Mouse (Mus musculus) CD4-positive, CD25-positive, alpha-beta regulatory T cell, adult 9 weeks (primary cell): Measurements from ENCODE around the gene Camta1. TPM values are rescaled to one million over a fixed set of nuclear protein-coding genes. Genes with fewer than 3 reads are reported as not detected.

Experiments used
- polyA plus RNA-seq: library from polyadenylated mRNA; unstranded; fragments of 100-300 nt; shearing (Covaris generic); gene quantifications from one replicate; pipeline ENCODE4 v1.2.1, GENCODE M21; 2017

Camta1 gene
- polyA plus RNA-seq = 23.4 TPM

DNA sequence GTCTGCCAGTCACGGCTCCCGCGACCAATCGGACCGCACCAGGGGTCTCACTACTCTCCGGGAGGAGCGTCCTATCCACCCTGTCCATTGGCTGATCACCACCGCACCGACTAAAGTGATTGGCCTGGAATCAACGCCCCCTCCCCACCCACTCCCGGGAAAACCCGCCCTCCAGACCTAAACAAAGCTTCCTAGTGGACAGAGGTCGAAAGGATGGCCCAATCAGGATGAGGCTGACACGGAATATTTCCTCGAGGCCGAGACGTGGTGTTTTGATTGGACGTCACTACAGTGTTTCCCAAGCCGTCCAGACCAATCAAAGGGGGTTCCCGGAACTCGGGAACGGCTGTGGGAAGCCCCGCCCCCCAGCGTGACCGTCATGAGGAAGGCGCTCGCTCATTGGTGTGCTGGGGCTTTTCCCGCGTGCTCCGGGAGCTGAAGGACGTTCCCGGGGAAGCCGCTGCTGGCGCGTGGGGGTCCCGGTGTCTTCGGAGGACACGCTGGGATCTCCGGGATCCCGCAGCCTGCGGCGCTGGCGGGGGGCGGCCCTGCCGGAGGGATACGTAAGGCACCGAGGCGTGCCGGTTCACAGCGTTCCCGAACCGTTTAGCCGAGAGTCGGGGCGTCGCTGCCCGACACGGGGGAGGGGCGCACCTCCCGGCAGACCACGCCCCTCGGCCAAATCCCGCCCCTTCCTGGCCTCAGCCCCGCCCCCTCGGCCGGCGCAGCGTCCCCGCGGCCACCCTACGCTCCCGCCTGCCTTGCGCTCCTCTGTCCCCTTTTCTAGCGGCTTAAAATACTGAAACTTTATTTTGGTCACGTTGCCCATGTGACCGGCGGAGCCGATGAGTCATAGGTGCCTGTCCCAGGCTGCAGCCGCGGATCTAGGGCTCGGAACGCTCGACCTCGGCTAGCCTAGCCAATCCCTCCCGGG lies at the start of gene Camta1:
TSS of gene Camta1 (minus strand) at position 71 of the 934 bp plus-strand sequence.

DNA sequence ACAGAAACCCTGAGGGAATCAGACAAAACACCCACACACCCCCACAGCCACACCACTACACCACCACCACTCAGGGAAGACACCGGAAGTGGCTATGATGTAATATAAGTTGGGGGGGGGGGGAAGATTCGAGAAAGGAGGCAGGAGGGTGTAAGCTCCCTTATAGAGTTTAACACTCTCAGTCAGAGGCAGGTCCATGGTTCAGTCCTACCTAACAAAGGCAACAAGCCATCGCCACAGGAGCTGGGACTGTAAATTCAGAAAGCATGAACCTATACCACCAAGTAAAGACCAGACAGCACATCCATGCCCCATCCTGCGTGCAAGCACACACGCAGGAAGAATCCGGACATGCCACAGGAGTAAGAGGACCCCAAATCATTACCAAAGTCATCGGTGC lies 772.4 kb downstream of the Camta1 start, which contains the start of gene Gm13090:
TSS of gene Gm13090 (plus strand) at position 301 of the 400 bp plus-strand sequence.

DNA sequence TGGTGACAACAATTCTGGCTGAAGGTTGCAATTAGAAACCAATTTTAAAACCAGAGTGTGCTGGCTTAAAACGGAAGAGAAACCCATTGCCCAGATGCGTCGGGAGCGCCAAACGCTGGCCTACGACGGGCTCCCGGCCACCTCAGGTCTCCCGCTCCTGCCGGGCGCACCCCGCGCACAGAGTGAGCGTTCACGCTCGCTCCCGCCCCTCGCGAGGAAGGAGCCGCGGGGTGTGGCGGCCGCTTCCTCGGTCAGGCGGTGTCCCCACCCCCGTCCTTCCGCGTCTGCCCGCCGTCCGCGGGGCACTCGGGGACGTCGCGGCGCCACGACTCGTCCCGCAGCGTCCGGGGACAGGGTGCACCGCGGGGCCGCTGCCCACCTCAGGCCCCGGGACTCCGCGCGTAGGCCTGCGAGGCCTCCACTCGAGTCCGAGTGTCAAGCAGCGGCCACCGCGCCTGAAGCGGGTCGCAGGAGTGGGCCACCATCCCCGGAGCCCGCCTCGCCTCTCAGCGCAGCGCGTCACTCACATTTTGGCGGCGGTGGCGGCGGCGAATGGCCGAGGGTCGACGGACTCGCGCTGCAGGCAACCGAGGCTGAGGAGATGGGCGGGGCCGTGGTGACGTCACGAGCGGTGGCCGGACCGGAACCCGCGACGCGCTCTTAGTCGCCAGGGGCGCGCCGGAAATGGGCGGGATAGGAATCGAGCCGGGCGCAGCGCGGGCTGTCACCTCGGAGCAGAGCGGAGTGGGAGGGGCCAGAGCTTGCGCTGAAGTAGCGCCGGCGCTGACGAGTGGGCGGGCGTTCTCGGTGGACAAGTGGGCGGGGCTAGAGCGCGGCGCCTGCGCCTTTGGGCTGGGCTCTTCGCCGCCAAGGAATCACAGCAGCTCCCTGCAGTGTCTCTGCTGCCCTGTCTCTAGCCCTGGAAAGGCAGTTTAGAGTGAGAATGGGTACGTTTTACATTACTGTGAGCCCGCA lies 804.0 kb downstream of the Camta1 start, which contains the start of gene Vamp3:
TSS of gene Vamp3 (minus strand) at position 617 of the 975 bp plus-strand sequence.

DNA sequence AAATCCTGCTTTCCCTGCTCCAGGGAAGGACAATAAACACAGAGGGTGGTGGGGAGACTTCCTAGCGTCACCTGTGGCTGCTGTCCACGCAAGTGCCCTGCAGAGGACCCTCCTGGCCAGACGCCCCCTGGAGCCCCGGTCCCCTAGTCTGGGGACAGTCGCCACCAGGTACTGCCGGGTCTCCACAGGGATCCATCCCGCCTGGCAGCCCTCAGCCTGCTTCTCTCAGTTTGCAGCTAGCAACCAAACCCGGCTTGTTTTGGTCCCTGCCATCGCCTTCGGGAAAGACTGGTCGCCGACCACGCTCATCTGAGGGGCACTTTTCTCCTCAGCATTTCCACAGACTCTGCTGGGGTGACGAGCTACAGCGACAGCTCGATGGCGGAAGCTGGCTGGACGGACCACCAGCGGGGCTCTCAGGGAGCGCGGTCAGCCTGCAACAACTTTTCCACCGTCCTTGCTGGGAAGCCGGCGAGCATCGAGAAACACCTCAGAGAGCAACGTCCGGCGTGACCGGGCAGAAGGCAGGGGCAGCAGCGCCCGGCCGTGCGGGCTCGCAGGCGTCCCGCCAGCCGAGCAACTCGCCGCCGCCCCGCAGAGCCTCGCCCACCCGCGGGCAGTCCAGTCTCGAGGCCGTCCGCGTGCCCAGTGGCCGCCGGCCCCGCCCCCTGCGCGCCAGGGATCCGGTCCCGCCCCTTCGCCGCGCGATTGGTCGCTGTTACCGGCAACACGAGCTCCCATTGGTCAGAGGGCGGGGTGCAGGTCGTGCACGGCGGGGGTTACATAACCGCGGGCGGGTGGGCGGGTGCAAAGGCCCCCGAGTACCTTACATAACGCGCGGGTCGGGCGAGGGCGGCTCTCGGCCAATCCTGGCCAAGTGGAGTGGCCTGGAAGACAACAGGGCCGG lies 817.4 kb downstream of the Camta1 start, which contains the start of gene Per3:
TSS of gene Per3 (minus strand) at position 629 of the 907 bp plus-strand sequence.

DNA sequence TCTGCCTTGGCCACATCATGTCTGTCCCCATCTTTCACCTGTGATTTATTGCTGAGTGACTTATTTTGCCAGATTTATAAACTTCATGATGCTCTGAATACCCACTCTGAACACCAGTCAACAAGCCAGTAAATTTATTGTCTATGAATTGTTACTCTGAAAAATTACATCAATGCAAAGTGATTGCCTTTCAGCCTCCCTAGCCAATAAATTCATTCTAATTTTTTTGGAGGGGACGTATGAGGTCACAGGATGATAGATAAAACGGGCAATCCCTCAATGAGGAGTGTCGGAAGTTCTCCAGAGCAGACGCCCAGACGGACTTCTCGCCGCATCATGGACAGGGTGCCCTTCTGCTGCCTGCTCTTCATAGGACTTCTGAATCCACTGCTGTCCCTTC lies 864.9 kb downstream of the Camta1 start, which contains the start of gene Uts2:
TSS of gene Uts2 (plus strand) at position 301 of the 400 bp plus-strand sequence.

DNA sequence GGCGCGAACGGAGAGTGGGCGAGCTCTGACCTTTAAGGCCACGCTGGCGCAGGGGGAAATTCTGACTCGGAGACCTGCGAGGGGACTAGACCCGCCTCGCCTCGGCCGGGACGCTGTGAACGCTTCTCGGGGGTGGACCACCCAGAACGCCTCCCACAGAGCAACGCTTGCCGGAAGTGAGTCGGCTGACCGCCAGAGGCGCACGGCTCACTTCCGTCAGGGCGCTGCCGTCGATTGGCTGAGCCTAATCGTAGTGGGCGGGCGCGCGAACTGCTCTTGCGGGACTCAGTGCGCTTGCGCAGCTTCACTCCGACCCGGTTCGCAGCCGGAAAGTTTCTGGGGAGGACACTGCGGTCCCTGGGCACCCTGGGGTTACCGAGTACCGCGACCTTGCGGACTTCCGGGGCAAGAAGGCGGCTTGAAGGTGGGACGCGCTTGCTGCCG lies 947.4 kb downstream of the Camta1 start, which contains the start of the genes Park7 and Tnfrsf9:
TSS of gene Park7 (minus strand) at position 148 of the 444 bp plus-strand sequence.
TSS of gene Tnfrsf9 (plus strand) at position 273 of the 444 bp plus-strand sequence.

Other genes starting within 250 kb of the Camta1 start
- gene Dnajc11, start 71.8 kb upstream of the Camta1 start, polyA plus RNA-seq = 60.0 TPM
- gene Thap3, start 127.1 kb upstream of the Camta1 start, polyA plus RNA-seq = 134 TPM
- gene Phf13, start 134.4 kb upstream of the Camta1 start, polyA plus RNA-seq = 3.0 TPM
- 1.2 TPM for gene Klhl21, start 146.9 kb upstream of the Camta1 start, polyA plus RNA-seq
- 34.9 TPM for gene Zbtb48, start 165.8 kb upstream of the Camta1 start, polyA plus RNA-seq
- not detected for gene Tas1r1, start 176.7 kb upstream of the Camta1 start, polyA plus RNA-seq
- gene Nol9, start 177.4 kb upstream of the Camta1 start, polyA plus RNA-seq = 6.6 TPM
- gene Plekhg5, start 210.6 kb upstream of the Camta1 start, polyA plus RNA-seq = 4.3 TPM